Mouse (Mus musculus) lung, postnatal 25 days (tissue): ENCODE data around the gene Ccl28.
"Not testable (repeated sequence)": the region's sequence is repeated elsewhere in the genome, so short reads cannot be mapped to it uniquely, and the experiment has no call there.

Source experiments
- DNase-seq: peaks from one replicate; pipeline ENCODE4 v3.0.0; 2022; ENCODE audit warnings: low spot score

Gene Ccl28

GRCm38 (mm10) chr13:119623634-119624033, at the start of gene Ccl28:
Gene Ccl28, plus strand, starts transcription at chr13:119623819.
- no peak for DNase-seq

- DNase-seq: not testable (repeated sequence)
These were observed 27.1 kb upstream of the Ccl28 start for GRCm38 (mm10) chr13:119596321-119597211.

GRCm38 (mm10) chr13:119598466-119598865, 25.2 kb upstream of the Ccl28 start:
- not testable (repeated sequence) for DNase-seq

- not testable (repeated sequence) for DNase-seq
These were observed 24.6 kb upstream of the Ccl28 start for GRCm38 (mm10) chr13:119599066-119599465.

GRCm38 (mm10) chr13:119599498-119599897, 24.1 kb upstream of the Ccl28 start:
- DNase-seq: not testable (repeated sequence)

- DNase-seq: peak; percentile 35
These were observed 23.5 kb upstream of the Ccl28 start for GRCm38 (mm10) chr13:119600166-119600565.

GRCm38 (mm10) chr13:119602688-119603331, 20.8 kb upstream of the Ccl28 start:
- not testable (repeated sequence) for DNase-seq

GRCm38 (mm10) chr13:119603890-119604289, 19.7 kb upstream of the Ccl28 start:
- not testable (repeated sequence) for DNase-seq

GRCm38 (mm10) chr13:119604322-119604721, 19.3 kb upstream of the Ccl28 start:
- DNase-seq: not testable (repeated sequence)

GRCm38 (mm10) chr13:119618841-119619240, 4.8 kb upstream of the Ccl28 start:
- no peak for DNase-seq

GRCm38 (mm10) chr13:119619735-119620134, 3.9 kb upstream of the Ccl28 start:
- DNase-seq: no peak

GRCm38 (mm10) chr13:119625952-119626351, 2.3 kb downstream of the Ccl28 start:
- DNase-seq: not testable (repeated sequence)

GRCm38 (mm10) chr13:119631482-119632155, 8.0 kb downstream of the Ccl28 start:
- DNase-seq: peak; percentile 88

GRCm38 (mm10) chr13:119632156-119632548, 8.5 kb downstream of the Ccl28 start:
- no peak for DNase-seq

GRCm38 (mm10) chr13:119635496-119635895, 11.9 kb downstream of the Ccl28 start:
- DNase-seq: no peak

- DNase-seq: no peak
These were observed 14.2 kb downstream of the Ccl28 start for GRCm38 (mm10) chr13:119637837-119638236.

GRCm38 (mm10) chr13:119638449-119638848, 14.8 kb downstream of the Ccl28 start:
- no peak for DNase-seq

- no peak for DNase-seq
These were observed 15.7 kb downstream of the Ccl28 start for GRCm38 (mm10) chr13:119639302-119639701.

GRCm38 (mm10) chr13:119640504-119640903, 16.9 kb downstream of the Ccl28 start:
- DNase-seq: peak; percentile 18

- no peak for DNase-seq
These were observed 17.5 kb downstream of the Ccl28 start for GRCm38 (mm10) chr13:119641145-119641544.

- no peak for DNase-seq
These were observed 21.1 kb downstream of the Ccl28 start for GRCm38 (mm10) chr13:119644769-119645168.

- DNase-seq: no peak
These were observed 22.9 kb downstream of the Ccl28 start for GRCm38 (mm10) chr13:119646511-119646910.
